Mouse (Mus musculus) liver, embryonic 14.5 days (tissue): ENCODE results near the gene Thap11. TPM values are rescaled to one million over a fixed set of nuclear protein-coding genes. Genes with fewer than 3 reads are reported as not detected.

ENCODE experiments used
- ATAC-seq: fragments of 200-750 bp; cut with Nextera tagmentation; 2 replicates; pipeline ENCODE4 v1.8.0; 2017; ENCODE audit warnings: moderate number of reproducible peaks, mild to moderate bottlenecking, moderate library complexity; ENCODE audit not compliant: insufficient read depth
- DNase-seq, 3 experiments: peaks; one replicate each; pipeline ENCODE4 v3.0.0-alpha.2; 2012 to 2013; ENCODE audit warnings: low read depth in 3 of 3, low spot score in 3 of 3
- H3K27ac ChIP-seq: fragments of 300-500 bp; sonication (generic); 2 replicates; pipeline ENCODE4 v1.5.1; 2014; ENCODE audit warnings: moderate library complexity, mild to moderate bottlenecking, control low read depth, inconsistent platforms
- H3K27me3 ChIP-seq: fragments of 300-500 bp; sonication (generic); 2 replicates; pipeline ENCODE4 v1.6.1; 2014; ENCODE audit warnings: mild to moderate bottlenecking, low read length, moderate library complexity; ENCODE audit not compliant: control insufficient read depth, insufficient read depth
- H3K36me3 ChIP-seq: fragments of 300-500 bp; sonication (generic); replicated peaks from 2 replicates; pipeline ENCODE4 v1.6.1; 2014; ENCODE audit warnings: low read depth; ENCODE audit not compliant: control insufficient read depth, insufficient read depth
- H3K4me1 ChIP-seq, 2 experiments: fragments of 200-500 bp in 1 of 2; fragments of 300-500 bp in 1 of 2; sonication (generic) in 1 of 2; replicated peaks; 2 replicates each; pipeline ENCODE4 v1.6.1; 2012 to 2014; ENCODE audit warnings: antibody characterized with exemption in 1 of 2, inconsistent platforms in 1 of 2, low read length in 1 of 2; ENCODE audit not compliant: control insufficient read depth in 2 of 2, insufficient read depth in 2 of 2
- H3K4me2 ChIP-seq: fragments of 300-500 bp; sonication (generic); 2 replicates; pipeline ENCODE4 v1.6.1; 2014; ENCODE audit warnings: low read depth, mild to moderate bottlenecking, control low read depth, moderate library complexity
- H3K4me3 ChIP-seq, 2 experiments: fragments of 200-500 bp in 1 of 2; fragments of 300-500 bp in 1 of 2; sonication (generic) in 1 of 2; 2 replicates each; pipeline ENCODE4 v1.5.1; 2012 to 2014; ENCODE audit warnings: low read depth in 2 of 2, low read length in 2 of 2, mild to moderate bottlenecking in 2 of 2, control low read depth in 1 of 2, inconsistent platforms in 1 of 2, moderate library complexity in 1 of 2; ENCODE audit not compliant: insufficient read depth in 1 of 2
- H3K9ac ChIP-seq: fragments of 300-500 bp; sonication (generic); replicated peaks from 2 replicates; pipeline ENCODE4 v1.6.1; 2014; ENCODE audit warnings: mild to moderate bottlenecking, control low read depth, moderate library complexity
- H3K9me3 ChIP-seq: fragments of 300-500 bp; sonication (generic); 2 replicates; pipeline ENCODE4 v1.6.1; 2016; ENCODE audit warnings: low read length, mixed read lengths; ENCODE audit not compliant: control insufficient read depth
- CTCF ChIP-seq: IDR thresholded peaks from 2 replicates; pipeline ENCODE4 v1.5.1; 2016; ENCODE audit warnings: antibody characterized with exemption, low read depth, control low read depth
- EP300 ChIP-seq: IDR thresholded peaks from 2 replicates; pipeline ENCODE4 v1.6.1; 2016; ENCODE audit warnings: antibody characterized with exemption, low read depth
- WGBS: fragments of 180-500 bp; shearing (Covaris S2); extraction: QIAGEN DNeasy Blood & Tissue Kit; methylation state at CpG from one replicate; pipeline ENCODE4 v1.1.7; 2014; ENCODE audit not compliant: insufficient replicate concordance; 5-methylcytosine and 5-hydroxymethylcytosine counted together
- polyA plus RNA-seq, 2 experiments: library from polyadenylated mRNA; depleted of rRNA in 1 of 2; stranded (reverse) in 1 of 2; unstranded in 1 of 2; fragments of >200 nt; fragmentation: Nextera tagmentation in 1 of 2; extraction: Ambion mirVana in 1 of 2; gene quantifications; 2 replicates each; pipeline versions ENCODE4 v1.2.1 to v1.2.3; 2012 to 2014

Thap11 gene
- polyA plus RNA-seq, 2 experiments = 25.5 to 26.2 TPM

DNA sequence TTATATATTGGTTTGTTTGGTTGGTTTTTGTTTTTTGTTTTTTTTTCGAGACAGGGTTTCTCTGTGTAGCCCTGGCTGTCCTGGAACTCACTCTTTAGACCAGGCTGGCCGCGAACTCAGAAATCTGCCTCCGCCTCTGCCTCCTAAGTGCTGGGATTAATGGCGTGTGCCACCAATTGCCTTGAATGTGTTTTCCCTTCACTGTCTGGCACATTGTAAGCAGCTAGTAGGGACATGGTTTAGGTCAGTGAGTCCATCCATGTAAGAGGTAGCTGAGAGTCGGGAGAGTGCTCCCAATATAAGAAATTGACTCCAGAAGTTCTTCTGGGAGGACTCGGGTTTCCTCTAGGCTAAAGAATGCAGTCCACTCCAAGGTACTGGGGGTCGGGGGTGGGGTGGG is 629 bp upstream of the Thap11 start:
- Histone ChIP-seq H3K9ac (peak overlapping the region; percentile 31), H3K27ac (no peak overlapping the region), H3K4me3 (peak overlapping the region in 1 of 2 experiments; percentile 70; a peak in 2 of 4 replicates), H3K36me3 (no peaks in the 10 kb centered on the region; the same call in 1 of the 2 replicates), H3K4me2 (peak overlapping the region; percentile 49), H3K4me1 (peaks cover 35 to 39% of the 10 kb centered on the region in 2 experiments), H3K27me3 (no peaks in the 10 kb centered on the region), H3K9me3 (no peaks in the 10 kb centered on the region)
- TF ChIP-seq CTCF (no peak), EP300 (no peak)
- WGBS = 21% methylated on average over 8 of the region's 8 CpGs
- ATAC-seq = no peak
- DNase-seq = no peak

GRCm38 (mm10) chr8:105855248-105856167 is 576 bp downstream of the Thap11 start:
- Histone ChIP-seq H3K27ac (peak overlapping the region; percentile 71), H3K4me3 (peak overlapping the region; percentile 70 to 72), H3K9ac (peak overlapping the region; percentile 85), H3K27me3 (no peaks in the 10 kb centered on the region), H3K36me3 (no peaks in the 10 kb centered on the region; the same call in 1 of the 2 replicates), H3K4me2 (peak overlapping the region; percentile 99), H3K9me3 (no peaks in the 10 kb centered on the region), H3K4me1 (peaks cover 37 to 41% of the 10 kb centered on the region in 2 experiments)
- DNase-seq (no peak), ATAC-seq (peak; percentile 40)
- TF ChIP-seq EP300 = no peak
- no peak; the same call in 1 of the 2 replicates for TF ChIP-seq CTCF
- WGBS = under 1% methylated on average over 71 of the region's 71 CpGs

DNA sequence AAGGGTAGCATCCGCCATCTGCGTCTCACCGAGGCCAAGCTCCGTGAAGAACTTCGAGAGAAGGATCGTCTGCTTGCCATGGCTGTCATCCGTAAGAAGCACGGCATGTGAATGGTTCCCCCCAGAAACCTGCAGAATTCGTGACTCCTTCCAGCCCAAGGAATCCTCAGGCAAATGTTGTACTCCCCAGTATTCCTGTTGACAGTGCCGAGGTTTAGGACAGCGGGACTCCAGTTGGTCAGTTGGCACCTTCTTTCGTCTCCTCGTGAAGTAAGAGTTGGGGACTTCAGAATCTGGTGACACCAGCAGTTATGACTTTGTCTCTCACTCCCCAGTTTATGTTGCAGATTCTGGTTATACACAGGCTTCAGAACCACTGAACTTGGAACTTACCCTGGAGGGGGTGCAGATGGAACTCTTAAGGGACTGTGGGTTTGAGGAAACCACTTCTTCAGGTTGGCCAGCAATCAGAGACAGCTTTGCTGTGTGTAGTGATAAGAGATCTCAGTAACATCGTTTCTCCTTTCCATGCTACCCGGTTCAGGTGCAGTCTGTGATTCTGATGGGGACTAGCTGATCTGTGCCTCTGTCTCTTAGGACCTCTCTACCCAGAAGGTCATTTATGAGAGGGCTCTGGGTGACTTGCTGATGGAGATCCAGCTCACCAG is 1.4 kb downstream of the Thap11 start:
- Histone ChIP-seq H3K4me2 (peak overlapping the region; percentile 99), H3K9me3 (no peaks in the 10 kb centered on the region), H3K4me3 (peak overlapping the region; percentile 70 to 72), H3K9ac (peak overlapping the region; percentile 85), H3K4me1 (peaks cover 34 to 37% of the 10 kb centered on the region in 2 experiments), H3K27me3 (no peaks in the 10 kb centered on the region), H3K36me3 (no peaks in the 10 kb centered on the region; the same call in 1 of the 2 replicates), H3K27ac (peak overlapping the region; percentile 71)
- WGBS = 15% methylated on average over 15 of the region's 15 CpGs
- TF ChIP-seq EP300 (no peak), CTCF (no peak)
- ATAC-seq = no peak
- DNase-seq = no peak

DNA sequence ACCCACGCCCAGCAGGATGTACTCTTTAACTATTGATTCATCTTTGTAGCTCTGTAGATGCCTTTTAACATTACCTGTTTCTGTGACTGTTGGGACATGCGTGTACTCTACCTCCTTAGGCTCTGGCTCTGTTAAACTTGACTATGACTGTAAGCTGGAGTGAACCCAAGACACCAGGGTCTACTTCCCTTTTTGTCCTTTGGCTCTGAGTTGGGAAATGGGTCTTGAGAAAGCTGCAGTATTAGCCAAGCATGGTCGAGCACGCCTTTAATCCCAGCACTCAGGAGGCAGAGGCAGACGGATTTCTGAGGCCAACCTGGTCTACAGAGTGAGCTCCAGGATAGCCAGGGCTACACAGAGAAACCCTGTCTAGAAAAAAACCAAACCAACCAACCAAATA is 3.6 kb downstream of the Thap11 start:
- peak overlapping the region; percentile 99 for H3K4me2 ChIP-seq
- peaks cover 34 to 46% of the 10 kb centered on the region in 2 experiments for H3K4me1 ChIP-seq
- ATAC-seq = no peak
- peak overlapping the region; percentile 76 for H3K27ac ChIP-seq
- no peaks in the 10 kb centered on the region for H3K9me3 ChIP-seq
- H3K9ac ChIP-seq = no peak overlapping the region
- H3K36me3 ChIP-seq = no peaks in the 10 kb centered on the region; the same call in 1 of the 2 replicates
- WGBS = 61% methylated on average over 5 of the region's 5 CpGs
- H3K4me3 ChIP-seq = no peak overlapping the region
- DNase-seq = no peak
- no peaks in the 10 kb centered on the region for H3K27me3 ChIP-seq
- TF ChIP-seq CTCF (no peak), EP300 (no peak)
